Mouse (Mus musculus) heart, embryonic 16.5 days (tissue): ENCODE measurements around the gene Macrod2. TPM values are rescaled to one million over a fixed set of nuclear protein-coding genes. Genes with fewer than 3 reads are reported as not detected.

Experiments used
- ATAC-seq: fragments of 200-750 bp; cut with Nextera tagmentation; replicated peaks from 2 replicates; pipeline ENCODE4 v1.8.0; 2017; ENCODE audit warnings: moderate number of reproducible peaks; ENCODE audit not compliant: insufficient read depth, low FRiP score; ENCODE audit errors: extremely low read depth
- H3K27ac ChIP-seq: fragments of 300-500 bp; sonication (generic); 2 replicates; pipeline ENCODE4 v1.5.1; 2014; ENCODE audit warnings: mild to moderate bottlenecking, low read length, control low read depth, moderate library complexity
- H3K27me3 ChIP-seq: fragments of 300-500 bp; sonication (generic); 2 replicates; pipeline ENCODE4 v1.6.1; 2014; ENCODE audit warnings: low read length, mixed read lengths; ENCODE audit not compliant: control insufficient read depth, insufficient read depth
- H3K36me3 ChIP-seq: fragments of 300-500 bp; sonication (generic); 2 replicates; pipeline ENCODE4 v1.6.1; 2014; ENCODE audit not compliant: control insufficient read depth, insufficient read depth
- H3K4me1 ChIP-seq: fragments of 300-500 bp; sonication (generic); 2 replicates; pipeline ENCODE4 v1.6.1; 2014; ENCODE audit warnings: low read length, mixed read lengths; ENCODE audit not compliant: control insufficient read depth, insufficient read depth
- H3K4me2 ChIP-seq: fragments of 300-500 bp; sonication (generic); 2 replicates; pipeline ENCODE4 v1.6.1; 2014; ENCODE audit warnings: low read depth, mild to moderate bottlenecking, control low read depth, low read length
- H3K4me3 ChIP-seq: fragments of 300-500 bp; sonication (generic); 2 replicates; pipeline ENCODE4 v1.5.1; 2014; ENCODE audit warnings: mild to moderate bottlenecking, control low read depth, low read length
- H3K9ac ChIP-seq: fragments of 300-500 bp; sonication (generic); 2 replicates; pipeline ENCODE4 v1.6.1; 2014; ENCODE audit warnings: low read length, control low read depth
- H3K9me3 ChIP-seq: fragments of 300-500 bp; sonication (generic); replicated peaks from 2 replicates; pipeline ENCODE4 v1.6.1; 2016; ENCODE audit warnings: low read length; ENCODE audit not compliant: control insufficient read depth
- WGBS: fragments of 180-500 bp; shearing (Covaris S2); extraction: QIAGEN DNeasy Blood & Tissue Kit; methylation state at CpG from one replicate; pipeline ENCODE4 v1.1.7; 2014; 5-methylcytosine and 5-hydroxymethylcytosine counted together
- polyA plus RNA-seq: library from polyadenylated mRNA; unstranded; fragments of >200 nt; fragmentation: Nextera tagmentation; extraction: Ambion mirVana; gene quantifications from 2 replicates; pipeline ENCODE4 v1.2.1, GENCODE M21; 2015

Macrod2 gene
- polyA plus RNA-seq, 1 experiment from 2014 or later = 23.2 TPM

- H3K9ac ChIP-seq = no peak overlapping the region
- WGBS = 78% methylated on average over 1 of the region's 1 CpGs
- no peaks in the 10 kb centered on the region for H3K27me3 ChIP-seq
- H3K4me1 ChIP-seq = no peaks in the 10 kb centered on the region
- H3K27ac ChIP-seq = no peak overlapping the region
- H3K4me3 ChIP-seq = no peak overlapping the region
- H3K9me3 ChIP-seq = no peaks in the 10 kb centered on the region
- no peaks in the 10 kb centered on the region for H3K36me3 ChIP-seq
- ATAC-seq = no peak
- no peak overlapping the region for H3K4me2 ChIP-seq
Observed at GRCm38 (mm10) chr2:141123875-141124274, 728.8 kb downstream of the Macrod2 start.

GRCm38 (mm10) chr2:141125638-141126037 is 730.5 kb downstream of the Macrod2 start:
- H3K9me3 ChIP-seq = no peaks in the 10 kb centered on the region
- no peak overlapping the region for H3K9ac ChIP-seq
- H3K27me3 ChIP-seq = no peaks in the 10 kb centered on the region
- H3K4me3 ChIP-seq = no peak overlapping the region
- no peak overlapping the region for H3K27ac ChIP-seq
- H3K36me3 ChIP-seq = no peaks in the 10 kb centered on the region
- ATAC-seq = no peak
- no peaks in the 10 kb centered on the region for H3K4me1 ChIP-seq
- no peak overlapping the region for H3K4me2 ChIP-seq

- Histone ChIP-seq H3K27me3 (no peaks in the 10 kb centered on the region), H3K4me3 (no peak overlapping the region), H3K27ac (no peak overlapping the region), H3K4me2 (no peak overlapping the region), H3K36me3 (no peaks in the 10 kb centered on the region), H3K9me3 (no peaks in the 10 kb centered on the region), H3K4me1 (no peaks in the 10 kb centered on the region), H3K9ac (no peak overlapping the region)
- WGBS = 74% methylated on average over 2 of the region's 2 CpGs
- ATAC-seq = no peak
Observed at GRCm38 (mm10) chr2:141142266-141142665, 747.2 kb downstream of the Macrod2 start.

DNA sequence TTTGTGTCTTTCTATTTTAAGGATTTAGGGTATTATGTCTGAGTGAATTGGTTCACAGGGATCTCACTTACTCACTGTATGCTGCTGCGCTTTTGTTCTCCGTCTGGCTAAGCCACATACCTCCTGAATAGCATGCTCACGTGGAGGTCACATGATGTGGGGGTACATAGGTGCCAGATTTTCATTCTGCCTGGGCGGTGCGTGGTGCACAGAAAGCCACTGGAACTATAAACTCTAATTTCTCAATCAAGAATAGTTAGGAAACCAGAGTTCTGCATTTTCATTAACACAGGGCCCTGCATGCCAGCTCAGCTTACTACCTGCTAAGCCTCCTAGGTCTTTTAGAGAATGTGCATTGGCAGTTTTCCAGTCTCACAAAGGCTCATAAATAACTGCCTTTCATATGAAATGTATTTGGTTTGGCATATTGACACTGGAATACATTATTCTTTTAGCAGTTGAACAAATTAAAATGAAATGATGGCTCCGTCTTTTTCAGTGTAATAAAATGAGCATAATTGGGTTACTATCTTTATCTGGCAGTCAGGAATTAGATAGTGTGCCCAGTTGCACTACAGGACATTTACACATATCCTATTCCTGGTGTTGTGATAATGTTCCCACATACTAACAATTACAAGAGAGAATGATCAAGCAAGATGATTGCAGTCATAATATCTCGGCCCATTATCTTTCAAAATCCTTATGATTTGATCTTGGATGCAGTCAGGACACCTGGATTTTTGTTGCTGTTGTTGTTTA is 757.1 kb downstream of the Macrod2 start:
- Histone ChIP-seq H3K9ac (no peak overlapping the region), H3K36me3 (no peaks in the 10 kb centered on the region), H3K4me1 (peaks cover 14% of the 10 kb centered on the region), H3K4me3 (no peak overlapping the region), H3K9me3 (no peaks in the 10 kb centered on the region), H3K27ac (no peak overlapping the region), H3K4me2 (0 out of 2 replicates have a peak overlapping the region, but pooled peaks have one; percentile 5), H3K27me3 (no peaks in the 10 kb centered on the region)
- WGBS = 53% methylated on average over 7 of the region's 7 CpGs
- no peak; the same call in 1 of the 2 replicates for ATAC-seq

- H3K36me3 ChIP-seq = no peaks in the 10 kb centered on the region
Observed at GRCm38 (mm10) chr2:141155972-141156371, 760.9 kb downstream of the Macrod2 start.

GRCm38 (mm10) chr2:141156979-141157593 is 762.0 kb downstream of the Macrod2 start:
- WGBS = 81% methylated on average over 7 of the region's 7 CpGs
- Histone ChIP-seq H3K36me3 (no peaks in the 10 kb centered on the region), H3K27ac (no peak overlapping the region), H3K4me2 (no peak overlapping the region), H3K9ac (no peak overlapping the region), H3K4me1 (peaks cover 13% of the 10 kb centered on the region), H3K27me3 (no peaks in the 10 kb centered on the region), H3K4me3 (no peak overlapping the region), H3K9me3 (no peaks in the 10 kb centered on the region)
- ATAC-seq = no peak

More at GRCm38 (mm10) chr2:141155972-141156371, 760.9 kb downstream of the Macrod2 start:
- no peak overlapping the region for H3K9ac ChIP-seq
- H3K27ac ChIP-seq = no peak overlapping the region
- ATAC-seq = no peak
- no peak overlapping the region for H3K4me2 ChIP-seq
- H3K9me3 ChIP-seq = no peaks in the 10 kb centered on the region
- no peaks in the 10 kb centered on the region for H3K27me3 ChIP-seq
- H3K4me1 ChIP-seq = peaks cover 14% of the 10 kb centered on the region
- WGBS = 51% methylated on average over 4 of the region's 4 CpGs
- H3K4me3 ChIP-seq = no peak overlapping the region

DNA sequence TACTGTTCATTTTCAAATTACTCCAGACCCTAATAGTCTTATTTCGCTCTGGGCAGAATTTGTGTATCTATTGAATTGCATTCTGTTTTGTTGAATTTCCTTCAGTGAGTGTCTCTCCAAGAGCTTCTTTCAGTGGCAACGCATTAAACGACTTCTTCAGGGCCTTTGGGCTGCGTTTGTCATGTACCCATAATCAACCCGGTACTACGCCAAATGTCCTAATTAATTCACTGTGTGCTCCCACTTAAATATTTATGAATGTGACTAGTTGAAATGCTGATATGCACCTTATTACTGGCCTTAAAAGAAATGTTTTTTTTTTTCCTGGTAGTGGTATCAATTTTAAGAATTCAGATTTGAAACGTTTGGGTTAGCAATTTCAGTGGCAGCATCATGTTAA is 763.1 kb downstream of the Macrod2 start:
- no peak overlapping the region for H3K27ac ChIP-seq
- H3K4me1 ChIP-seq = peaks cover 4% of the 10 kb centered on the region; the same call in 1 of the 2 replicates
- H3K9me3 ChIP-seq = no peaks in the 10 kb centered on the region
- no peak overlapping the region for H3K9ac ChIP-seq
- no peak for ATAC-seq
- no peaks in the 10 kb centered on the region for H3K27me3 ChIP-seq
- H3K4me3 ChIP-seq = no peak overlapping the region
- H3K4me2 ChIP-seq = no peak overlapping the region
- no peaks in the 10 kb centered on the region for H3K36me3 ChIP-seq
- WGBS = 79% methylated on average over 7 of the region's 7 CpGs

DNA sequence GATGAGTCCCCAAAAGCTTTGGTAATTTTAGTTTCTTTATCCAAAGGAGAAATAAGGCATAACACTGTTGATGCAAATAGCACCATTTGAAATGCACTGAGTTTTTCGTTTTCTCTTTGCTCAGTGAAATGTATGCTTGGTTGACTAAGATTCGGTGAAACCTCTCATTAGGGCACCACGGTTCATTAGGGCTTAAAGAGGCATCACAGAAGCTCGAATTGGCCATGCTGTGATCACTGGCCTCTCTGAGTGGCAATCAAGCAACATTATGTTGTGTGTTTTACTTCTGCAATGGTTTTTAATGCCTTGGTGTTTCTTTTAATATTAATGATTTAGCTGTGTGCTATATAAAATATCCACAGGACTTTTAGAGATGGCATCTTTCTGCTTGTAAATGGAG is 768.8 kb downstream of the Macrod2 start:
- no peak for ATAC-seq
- Histone ChIP-seq H3K4me3 (no peak overlapping the region), H3K27ac (no peak overlapping the region), H3K4me2 (no peak overlapping the region), H3K4me1 (no peaks in the 10 kb centered on the region), H3K36me3 (no peaks in the 10 kb centered on the region), H3K9ac (no peak overlapping the region), H3K9me3 (no peaks in the 10 kb centered on the region), H3K27me3 (no peaks in the 10 kb centered on the region)
- WGBS = 80% methylated on average over 4 of the region's 4 CpGs

DNA sequence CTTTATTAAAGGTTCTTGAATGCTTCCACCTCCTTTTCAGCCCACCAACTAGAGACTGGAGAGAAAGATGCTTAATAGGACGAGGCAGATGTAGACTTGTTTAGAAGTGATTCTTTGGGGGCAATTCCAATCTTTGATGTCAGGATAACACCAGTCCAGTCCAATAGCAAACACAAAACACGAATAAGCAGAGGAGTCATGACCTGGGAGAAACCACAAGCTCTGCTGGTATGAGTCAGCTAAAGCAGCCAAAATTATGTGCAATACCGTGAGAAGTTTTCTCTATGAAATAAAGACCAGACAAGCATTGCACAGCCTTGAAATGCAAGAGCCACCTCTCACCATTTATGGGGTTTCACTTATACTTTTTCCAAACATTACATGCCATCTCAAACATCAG is 774.5 kb downstream of the Macrod2 start:
- Histone ChIP-seq H3K27ac (no peak overlapping the region), H3K4me2 (no peak overlapping the region), H3K9ac (no peak overlapping the region), H3K4me1 (no peaks in the 10 kb centered on the region), H3K27me3 (no peaks in the 10 kb centered on the region), H3K9me3 (no peaks in the 10 kb centered on the region), H3K36me3 (no peaks in the 10 kb centered on the region), H3K4me3 (no peak overlapping the region)
- 63% methylated on average over 3 of the region's 3 CpGs for WGBS
- no peak for ATAC-seq
